Mouse (Mus musculus): Measurements from ENCODE around the gene Ino80d. TPM values are rescaled to one million over a fixed set of nuclear protein-coding genes. Genes with fewer than 3 reads are reported as not detected.

The Ino80d gene
- polyA plus RNA-seq, 1 experiment from 2014 or later: 20.0 TPM

- Histone ChIP-seq H3K9me3 (ENCODE audit: control insufficient read depth, low read depth, low read length) (no peaks in the 10 kb centered on the region), H3K27ac (ENCODE audit: low read length) (no peak overlapping the region), H3K4me2 (replicated peaks; ENCODE audit: low read depth, low read length) (no peak overlapping the region), H3K4me1 (ENCODE audit: control insufficient read depth, insufficient read depth, low read length) (no peaks in the 10 kb centered on the region), H3K9ac (replicated peaks; ENCODE audit: low read depth, low read length) (no peak overlapping the region), H3K36me3 (ENCODE audit: control insufficient read depth, insufficient read depth, low read length) (no peaks in the 10 kb centered on the region), H3K4me3 (ENCODE audit: low read depth, low read length) (no peak overlapping the region), H3K27me3 (ENCODE audit: control insufficient read depth, insufficient read depth, low read length) (no peaks in the 10 kb centered on the region)
- ATAC-seq (ENCODE audit: insufficient number of reproducible peaks, insufficient read depth, low FRiP score, low read depth): no peak
- WGBS: 54% methylated on average over 7 of the region's 7 CpGs
These were observed 203.0 kb downstream of the Ino80d start for GRCm38 (mm10) chr1:62911426-62911825.

- H3K4me3 ChIP-seq (ENCODE audit: low read depth, low read length): no peak overlapping the region
- no peak for ATAC-seq (ENCODE audit: insufficient number of reproducible peaks, insufficient read depth, low FRiP score, low read depth)
- no peaks in the 10 kb centered on the region for H3K36me3 ChIP-seq (ENCODE audit: control insufficient read depth, insufficient read depth, low read length)
- H3K4me1 ChIP-seq (ENCODE audit: control insufficient read depth, insufficient read depth, low read length): no peaks in the 10 kb centered on the region
- H3K27ac ChIP-seq (ENCODE audit: low read length): no peak overlapping the region
- H3K9ac ChIP-seq (replicated peaks; ENCODE audit: low read depth, low read length): no peak overlapping the region
- no peaks in the 10 kb centered on the region for H3K9me3 ChIP-seq (ENCODE audit: control insufficient read depth, low read depth, low read length)
- H3K27me3 ChIP-seq (ENCODE audit: control insufficient read depth, insufficient read depth, low read length): no peaks in the 10 kb centered on the region
- 63% methylated on average over 5 of the region's 5 CpGs for whole genome bisulfite sequencing
- no peak overlapping the region for H3K4me2 ChIP-seq (replicated peaks; ENCODE audit: low read depth, low read length)
These were observed 205.3 kb downstream of the Ino80d start for GRCm38 (mm10) chr1:62909126-62909525.

- H3K9me3 ChIP-seq (ENCODE audit: control insufficient read depth, low read depth, low read length): no peaks in the 10 kb centered on the region
- H3K9ac ChIP-seq (replicated peaks; ENCODE audit: low read depth, low read length): no peak overlapping the region
- no peak overlapping the region for H3K4me3 ChIP-seq (ENCODE audit: low read depth, low read length)
- H3K36me3 ChIP-seq (ENCODE audit: control insufficient read depth, insufficient read depth, low read length): no peaks in the 10 kb centered on the region
- no peak for ATAC-seq (ENCODE audit: insufficient number of reproducible peaks, insufficient read depth, low FRiP score, low read depth)
- 67% methylated on average over 6 of the region's 6 CpGs for WGBS
- H3K27ac ChIP-seq (ENCODE audit: low read length): no peak overlapping the region
- H3K27me3 ChIP-seq (ENCODE audit: control insufficient read depth, insufficient read depth, low read length): no peaks in the 10 kb centered on the region
- no peaks in the 10 kb centered on the region for H3K4me1 ChIP-seq (ENCODE audit: control insufficient read depth, insufficient read depth, low read length)
- H3K4me2 ChIP-seq (replicated peaks; ENCODE audit: low read depth, low read length): no peak overlapping the region
These were observed 206.0 kb downstream of the Ino80d start for GRCm38 (mm10) chr1:62908508-62908907.

Small RNA genes within 50 kb of the gene (microRNA-seq; reads per million reads assigned to microRNA genes)
- gene Gm24557 (not detected), gene Gm44468 (not detected)

Other genes with a start within 250 kb of the Ino80d start
- 670 and 693 TPM in 2 replicates for gene Eef1b2, start 62.2 kb upstream of the Ino80d start, polyA plus RNA-seq (2014; fragmentation: Nextera tagmentation; extraction: Ambion mirVana)
- gene Ndufs1, start 62.2 kb upstream of the Ino80d start, polyA plus RNA-seq (2014; fragmentation: Nextera tagmentation; extraction: Ambion mirVana): 125 and 128 TPM in 2 replicates
- gene Gpr1, start 99.9 kb upstream of the Ino80d start, polyA plus RNA-seq (2014; fragmentation: Nextera tagmentation; extraction: Ambion mirVana): 0.13 TPM in 1 of 2 replicates, not detected in the other
- gene Zdbf2, start 158.6 kb upstream of the Ino80d start, polyA plus RNA-seq (2014; fragmentation: Nextera tagmentation; extraction: Ambion mirVana): 10.8 and 13.0 TPM in 2 replicates